Mouse (Mus musculus) forebrain, embryonic 14.5 days (tissue): Measurements from ENCODE around the gene 1110057P08Rik. TPM values are rescaled to one million over a fixed set of nuclear protein-coding genes. Genes with fewer than 3 reads are reported as not detected.
"Not testable (repeated sequence)": the region's sequence is repeated elsewhere in the genome, so short reads cannot be mapped to it uniquely, and the experiment has no call there.

ENCODE experiments used
- ATAC-seq: fragments of 200-750 bp; cut with Nextera tagmentation; 2 replicates; pipeline ENCODE4 v1.8.0; 2017; ENCODE audit warnings: mild to moderate bottlenecking, moderate library complexity
- DNase-seq: peaks from one replicate; pipeline ENCODE4 v3.0.0-alpha.2; 2015; ENCODE audit warnings: low spot score
- H3K27ac ChIP-seq: fragments of 300-500 bp; sonication (generic); 2 replicates; pipeline ENCODE4 v1.5.1; 2014; ENCODE audit warnings: low read depth, mild to moderate bottlenecking, control low read depth, low read length, moderate library complexity
- H3K27me3 ChIP-seq: fragments of 300-500 bp; sonication (generic); replicated peaks from 2 replicates; pipeline ENCODE4 v1.6.1; 2014; ENCODE audit warnings: low read length, control low read depth, mixed read lengths; ENCODE audit not compliant: control insufficient read depth, insufficient read depth
- H3K36me3 ChIP-seq: fragments of 300-500 bp; sonication (generic); 2 replicates; pipeline ENCODE4 v1.6.1; 2014; ENCODE audit warnings: low read length, control low read depth; ENCODE audit not compliant: control insufficient read depth, insufficient read depth
- H3K4me1 ChIP-seq: fragments of 300-500 bp; sonication (generic); 2 replicates; pipeline ENCODE4 v1.6.1; 2014; ENCODE audit warnings: antibody characterized with exemption, low read length, control low read depth; ENCODE audit not compliant: control insufficient read depth, insufficient read depth
- H3K4me2 ChIP-seq: fragments of 300-500 bp; sonication (generic); 2 replicates; pipeline ENCODE4 v1.6.1; 2014; ENCODE audit warnings: mild to moderate bottlenecking, control low read depth, low read length
- H3K4me3 ChIP-seq: fragments of 300-500 bp; sonication (generic); 2 replicates; pipeline ENCODE4 v1.5.1; 2014; ENCODE audit warnings: low read depth, low read length, control low read depth
- H3K9ac ChIP-seq: fragments of 300-500 bp; sonication (generic); 2 replicates; pipeline ENCODE4 v1.6.1; 2014; ENCODE audit warnings: mild to moderate bottlenecking, low read length, control low read depth, moderate library complexity
- H3K9me3 ChIP-seq: fragments of 300-500 bp; sonication (generic); replicated peaks from 2 replicates; pipeline ENCODE4 v1.6.1; 2016; ENCODE audit warnings: low read length, control low read depth, mixed read lengths; ENCODE audit not compliant: control insufficient read depth
- WGBS: fragments of 180-500 bp; shearing (Covaris S2); extraction: QIAGEN DNeasy Blood & Tissue Kit; methylation state at CpG from one replicate; pipeline ENCODE4 v1.1.7; 2014; 5-methylcytosine and 5-hydroxymethylcytosine counted together
- polyA plus RNA-seq: library from polyadenylated mRNA; unstranded; fragments of >200 nt; fragmentation: Nextera tagmentation; extraction: Ambion mirVana; gene quantifications from 2 replicates; pipeline ENCODE4 v1.2.1, GENCODE M21; 2014

Gene 1110057P08Rik
- polyA plus RNA-seq = not detected in 2 replicates

DNA sequence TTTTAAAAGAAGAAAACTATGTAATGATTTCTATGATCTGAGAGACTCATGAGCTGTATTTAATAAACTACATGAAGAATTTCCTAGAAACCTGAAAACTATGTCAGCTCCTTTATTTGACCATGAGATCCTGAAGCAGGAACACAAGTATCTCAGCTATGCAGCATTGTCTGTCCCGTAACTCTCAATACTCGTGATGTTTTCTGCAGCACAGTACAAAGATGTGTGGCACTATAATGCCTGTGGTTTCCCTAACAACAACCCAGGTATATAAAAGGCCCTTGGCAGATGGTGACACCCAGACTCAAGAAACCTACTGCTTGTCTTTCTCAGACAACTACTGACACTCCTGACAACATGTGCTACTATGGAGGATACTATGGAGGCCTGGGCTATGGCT lies at the start of gene 1110057P08Rik:
TSS of gene 1110057P08Rik (plus strand) at position 301 of the 400 bp plus-strand sequence.
- H3K4me1 ChIP-seq = no peaks in the 10 kb centered on the region
- no peaks in the 10 kb centered on the region for H3K27me3 ChIP-seq
- no peak within 1 kb of the TSS for H3K4me3 ChIP-seq
- H3K36me3 ChIP-seq = no peaks in the 10 kb centered on the region
- no peak within 1 kb of the TSS for H3K27ac ChIP-seq
- DNase-seq = no peak
- H3K4me2 ChIP-seq = no peak within 1 kb of the TSS
- no peak for ATAC-seq
- H3K9ac ChIP-seq = no peak within 1 kb of the TSS
- WGBS = 88% methylated on average over 2 of the region's 2 CpGs
- H3K9me3 ChIP-seq = no peaks in the 10 kb centered on the region

DNA sequence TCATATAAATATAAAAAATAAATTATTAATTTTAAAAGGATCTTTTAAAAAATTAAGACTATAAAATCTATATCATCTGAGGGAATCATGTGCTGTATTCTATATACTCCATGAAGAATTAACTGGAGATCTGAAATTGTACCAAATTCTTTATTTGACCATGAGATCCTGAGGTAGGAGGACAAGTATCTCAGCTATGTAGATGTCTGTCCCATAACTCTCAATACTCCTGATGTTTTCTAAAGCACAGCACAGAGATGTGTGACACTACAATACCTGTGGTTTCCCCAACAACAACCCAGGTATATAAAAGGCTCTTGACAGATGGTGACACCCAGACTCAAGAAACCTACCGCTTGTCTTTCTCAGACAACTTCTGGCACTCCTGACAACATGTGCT lies 34.0 kb upstream of the 1110057P08Rik start, which contains the start of gene Gm6358:
TSS of gene Gm6358 (plus strand) at position 301 of the 400 bp plus-strand sequence.
- no peak for DNase-seq
- ATAC-seq = no peak
- Histone ChIP-seq H3K9ac (no peak within 1 kb of the TSS), H3K4me1 (no peaks in the 10 kb centered on the region), H3K36me3 (no peaks in the 10 kb centered on the region), H3K9me3 (no peaks in the 10 kb centered on the region), H3K4me3 (no peak within 1 kb of the TSS), H3K4me2 (no peak within 1 kb of the TSS), H3K27ac (no peak within 1 kb of the TSS), H3K27me3 (no peaks in the 10 kb centered on the region)
- WGBS = 100% methylated on average over 1 of the region's 1 CpGs

DNA sequence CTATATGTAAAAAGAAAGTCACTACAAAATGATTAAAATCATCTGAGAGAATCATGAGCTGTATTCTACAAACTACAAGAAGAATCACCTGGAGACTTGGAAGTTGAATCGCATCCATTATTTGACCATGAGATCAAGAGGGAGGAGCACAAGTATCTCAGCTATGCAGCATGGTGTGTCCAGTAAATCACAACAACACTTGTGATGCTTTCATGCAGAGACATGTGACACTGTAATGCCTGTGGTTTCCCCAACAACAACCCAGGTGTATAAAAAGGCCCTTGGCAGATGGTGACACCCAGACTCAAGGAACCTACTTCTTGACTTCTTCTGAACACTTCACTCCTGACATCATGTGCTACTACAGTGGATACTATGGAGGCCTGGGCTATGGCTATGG lies 23.7 kb upstream of the 1110057P08Rik start, which contains the start of gene Gm10061:
TSS of gene Gm10061 (plus strand) at position 301 of the 400 bp plus-strand sequence.
- Histone ChIP-seq H3K4me3 (no peak within 1 kb of the TSS), H3K27me3 (no peaks in the 10 kb centered on the region), H3K4me1 (no peaks in the 10 kb centered on the region), H3K36me3 (no peaks in the 10 kb centered on the region), H3K27ac (no peak within 1 kb of the TSS), H3K9me3 (no peaks in the 10 kb centered on the region), H3K9ac (no peak within 1 kb of the TSS), H3K4me2 (no peak within 1 kb of the TSS)
- ATAC-seq = no peak
- DNase-seq = no peak
- 100% methylated on average over 1 of the region's 1 CpGs for WGBS

DNA sequence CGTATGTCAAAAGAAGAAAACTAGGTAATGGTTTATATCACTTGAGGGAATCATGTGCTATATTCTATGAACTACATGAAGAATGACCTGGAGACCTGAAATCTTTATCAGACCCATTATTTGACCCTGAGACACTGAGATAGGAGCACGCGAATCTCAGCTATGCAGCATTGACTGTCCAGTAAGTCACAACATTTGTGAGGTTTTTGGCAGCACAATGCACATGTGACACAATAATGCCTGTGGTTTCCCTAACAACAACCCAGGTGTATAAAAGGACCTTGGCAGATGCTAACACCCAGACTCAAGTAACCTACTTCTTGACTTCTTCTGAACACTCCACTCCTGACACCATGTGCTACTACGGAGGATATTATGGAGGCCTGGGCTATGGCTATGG lies 16.9 kb upstream of the 1110057P08Rik start, which contains the start of gene Gm9789:
TSS of gene Gm9789 (plus strand) at position 301 of the 400 bp plus-strand sequence.
- H3K27ac ChIP-seq = no peak within 1 kb of the TSS
- H3K4me1 ChIP-seq = no peaks in the 10 kb centered on the region
- 85% methylated on average over 4 of the region's 4 CpGs for WGBS
- DNase-seq (no peak), ATAC-seq (no peak)
- no peaks in the 10 kb centered on the region for H3K9me3 ChIP-seq
- H3K36me3 ChIP-seq = no peaks in the 10 kb centered on the region
- H3K27me3 ChIP-seq = no peaks in the 10 kb centered on the region
- H3K4me3 ChIP-seq = no peak within 1 kb of the TSS
- no peak within 1 kb of the TSS for H3K9ac ChIP-seq
- H3K4me2 ChIP-seq = no peak within 1 kb of the TSS

DNA sequence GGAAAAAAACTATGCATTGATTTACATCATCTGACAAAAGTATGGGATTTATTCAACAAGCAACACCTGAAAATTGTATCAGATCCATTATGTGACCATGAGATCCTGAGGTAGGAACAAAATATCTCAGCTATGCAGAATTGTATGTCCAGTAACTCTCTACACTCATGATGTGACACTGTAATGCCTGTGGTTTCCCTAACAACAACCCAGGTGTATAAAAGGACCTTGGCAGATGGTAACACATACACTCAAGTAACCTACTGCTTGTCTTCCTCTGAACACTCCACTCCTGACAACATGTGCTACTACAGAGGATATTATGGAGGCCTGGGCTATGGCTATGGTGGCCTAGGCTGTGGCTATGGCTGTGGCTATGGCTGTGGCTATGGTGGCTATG lies 5.3 kb upstream of the 1110057P08Rik start, which contains the start of gene Gm7735:
TSS of gene Gm7735 (plus strand) at position 301 of the 400 bp plus-strand sequence.
- H3K9ac ChIP-seq, DNase-seq, ATAC-seq, H3K4me3 ChIP-seq, H3K4me1 ChIP-seq, H3K4me2 ChIP-seq, H3K27ac ChIP-seq, H3K27me3 ChIP-seq, H3K9me3 ChIP-seq, H3K36me3 ChIP-seq: not testable (repeated sequence)

DNA sequence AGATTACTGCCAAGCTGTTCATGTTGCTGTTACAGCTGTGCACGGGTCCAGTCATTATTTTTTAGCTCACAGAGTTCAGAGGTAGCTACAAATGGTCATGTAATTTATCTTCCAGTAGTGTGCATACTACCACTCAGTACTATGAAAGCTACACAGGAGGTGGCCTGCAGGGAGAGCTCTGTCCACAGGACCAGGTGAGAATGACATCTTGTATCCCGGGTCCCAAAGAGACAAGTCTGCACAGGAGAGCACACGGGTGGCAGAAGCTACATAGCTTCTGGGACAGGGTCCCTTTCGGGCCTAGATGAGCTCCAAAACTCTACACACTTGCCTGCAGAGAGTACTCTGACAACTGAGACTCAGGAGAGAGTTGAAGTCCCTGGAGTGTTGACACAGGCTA lies 14.1 kb downstream of the 1110057P08Rik start:
- Histone ChIP-seq H3K4me1 (no peaks in the 10 kb centered on the region), H3K36me3 (no peaks in the 10 kb centered on the region), H3K4me2 (no peak overlapping the region), H3K9ac (no peak overlapping the region), H3K9me3 (no peaks in the 10 kb centered on the region), H3K27me3 (no peaks in the 10 kb centered on the region), H3K27ac (no peak overlapping the region), H3K4me3 (no peak overlapping the region)
- DNase-seq (no peak), ATAC-seq (no peak)
- 88% methylated on average over 4 of the region's 4 CpGs for WGBS

DNA sequence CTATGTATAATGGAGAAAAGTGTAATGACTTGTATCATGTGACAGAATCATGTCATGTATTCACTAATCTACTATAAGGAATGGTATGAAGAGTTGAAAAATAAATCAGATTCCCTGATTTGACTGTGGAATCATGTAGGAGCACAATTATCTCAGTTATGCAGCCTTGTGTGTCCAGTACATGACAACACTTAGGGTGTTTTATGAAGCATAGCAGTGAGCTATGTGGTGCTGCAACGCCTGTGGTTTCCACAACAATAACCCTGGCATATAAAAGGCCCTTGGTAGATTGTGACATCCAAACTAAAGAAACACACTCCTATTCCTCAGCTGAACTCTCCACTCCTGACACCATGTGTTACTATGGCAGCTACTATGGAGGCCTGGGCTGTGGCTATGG lies 31.0 kb downstream of the 1110057P08Rik start, which contains the start of gene Krtap20-2:
TSS of gene Krtap20-2 (plus strand) at position 301 of the 400 bp plus-strand sequence.
- DNase-seq = no peak
- no peaks in the 10 kb centered on the region for H3K27me3 ChIP-seq
- no peaks in the 10 kb centered on the region for H3K9me3 ChIP-seq

More for the DNA sequence above, 31.0 kb downstream of the 1110057P08Rik start, which contains the start of gene Krtap20-2:
- no peak for ATAC-seq
- no peak within 1 kb of the TSS for H3K27ac ChIP-seq
- H3K4me2 ChIP-seq = no peak within 1 kb of the TSS
- 83% methylated on average over 1 of the region's 1 CpGs for WGBS
- no peaks in the 10 kb centered on the region for H3K4me1 ChIP-seq
- H3K9ac ChIP-seq = no peak within 1 kb of the TSS
- no peak within 1 kb of the TSS for H3K4me3 ChIP-seq
- no peaks in the 10 kb centered on the region for H3K36me3 ChIP-seq

Other genes with a start within 250 kb of the 1110057P08Rik start
- gene Krtap19-9b, start 242.5 kb upstream of the 1110057P08Rik start, polyA plus RNA-seq = not detected in 2 replicates
- not detected in 2 replicates for gene Krtap16-3, start 211.9 kb upstream of the 1110057P08Rik start, polyA plus RNA-seq
- gene Krtap22-2, start 164.0 kb upstream of the 1110057P08Rik start, polyA plus RNA-seq = not detected in 2 replicates
- gene Gm10229, start 159.5 kb upstream of the 1110057P08Rik start, polyA plus RNA-seq = not detected in 2 replicates
- gene Krtap6-1, start 143.0 kb upstream of the 1110057P08Rik start, polyA plus RNA-seq = not detected in 2 replicates
- gene Gm10228, start 133.3 kb upstream of the 1110057P08Rik start, polyA plus RNA-seq = not detected in 2 replicates
- gene Krtap6-5, start 126.9 kb upstream of the 1110057P08Rik start, polyA plus RNA-seq = not detected in 2 replicates
- gene 1110025L11Rik, start 110.7 kb upstream of the 1110057P08Rik start, polyA plus RNA-seq = not detected in 2 replicates
- not detected in 2 replicates for gene Krtap6-3, start 90.7 kb upstream of the 1110057P08Rik start, polyA plus RNA-seq
- gene Gm6358, start 33.9 kb upstream of the 1110057P08Rik start, polyA plus RNA-seq = not detected in 2 replicates
- gene Gm10061, start 23.6 kb upstream of the 1110057P08Rik start, polyA plus RNA-seq = not detected in 2 replicates
- not detected in 2 replicates for gene Gm9789, start 16.8 kb upstream of the 1110057P08Rik start, polyA plus RNA-seq
- not detected in 2 replicates for gene Gm7735, start 5.2 kb upstream of the 1110057P08Rik start, polyA plus RNA-seq
- gene Krtap20-2, start 31.1 kb downstream of the 1110057P08Rik start, polyA plus RNA-seq = not detected in 2 replicates
- gene Krtap21-1, start 229.1 kb downstream of the 1110057P08Rik start, polyA plus RNA-seq = not detected in 2 replicates
- not detected in 2 replicates for gene Krtap6-2, start 245.4 kb downstream of the 1110057P08Rik start, polyA plus RNA-seq